Mouse (Mus musculus) small intestine, adult 2 months (tissue): ENCODE measurements around the gene Pde4d. TPM values are rescaled to one million over a fixed set of nuclear protein-coding genes. Genes with fewer than 3 reads are reported as not detected.

Source experiments
- H3K27ac ChIP-seq: fragments of 200-500 bp; 2 replicates; pipeline ENCODE4 v1.5.1; 2012; ENCODE audit warnings: low read depth, low read length, control low read depth, inconsistent platforms; ENCODE audit not compliant: insufficient read depth
- H3K27me3 ChIP-seq: fragments of 200-500 bp; 2 replicates; pipeline ENCODE4 v1.6.1; 2012; ENCODE audit warnings: mild to moderate bottlenecking, moderate library complexity, low read length, inconsistent platforms; ENCODE audit not compliant: control insufficient read depth, insufficient read depth
- H3K36me3 ChIP-seq: fragments of 200-500 bp; 2 replicates; pipeline ENCODE4 v1.6.1; 2012; ENCODE audit warnings: mild to moderate bottlenecking, low read length, control low read depth, inconsistent platforms; ENCODE audit not compliant: control insufficient read depth, insufficient read depth
- H3K4me1 ChIP-seq: fragments of 200-500 bp; 2 replicates; pipeline ENCODE4 v1.6.1; 2012; ENCODE audit warnings: low read length, inconsistent platforms, mixed read lengths; ENCODE audit not compliant: control insufficient read depth, insufficient read depth, insufficient read length
- H3K4me3 ChIP-seq: fragments of 200-500 bp; 2 replicates; pipeline ENCODE4 v1.5.1; 2012; ENCODE audit warnings: low read depth, mild to moderate bottlenecking, control low read depth, inconsistent platforms, low read length, moderate library complexity
- CTCF ChIP-seq: fragments of 200-500 bp; IDR thresholded peaks from 2 replicates; pipeline ENCODE4 v1.5.1; 2012; ENCODE audit warnings: low read depth, mild to moderate bottlenecking, control low read depth, inconsistent platforms, low read length, moderate library complexity, mixed read lengths; ENCODE audit not compliant: insufficient replicate concordance, insufficient read length; ENCODE audit errors: extremely low read depth
- POLR2A ChIP-seq: fragments of 200-500 bp; IDR thresholded peaks from 2 replicates; pipeline ENCODE4 v1.6.1; 2012; ENCODE audit warnings: low read depth, mild to moderate bottlenecking, control low read depth, inconsistent platforms, low read length, moderate library complexity
- WGBS: fragments of 180-500 bp; shearing (Covaris S2); methylation state at CpG from one replicate; pipeline ENCODE4 v1.1.7; 2018; 5-methylcytosine and 5-hydroxymethylcytosine counted together
- polyA plus RNA-seq: library from polyadenylated mRNA; depleted of rRNA; stranded (reverse); fragments of >200 nt; gene quantifications from 2 replicates; pipeline ENCODE4 v1.2.3, GENCODE M21; 2012

The Pde4d gene
- polyA plus RNA-seq, 1 experiment, result 8.4 TPM

- 78% methylated on average over 10 of the region's 10 CpGs for WGBS
- H3K27me3 ChIP-seq, result no peaks in the 10 kb centered on the region
- no peak for TF ChIP-seq CTCF
- no peak for TF ChIP-seq POLR2A
- no peaks in the 10 kb centered on the region for H3K4me1 ChIP-seq
- H3K27ac ChIP-seq, result no peak overlapping the region
- H3K36me3 ChIP-seq, result no peaks in the 10 kb centered on the region
- H3K4me3 ChIP-seq, result no peak overlapping the region
These were observed 603.7 kb downstream of the Pde4d start for GRCm38 (mm10) chr13:109053242-109054018.

DNA sequence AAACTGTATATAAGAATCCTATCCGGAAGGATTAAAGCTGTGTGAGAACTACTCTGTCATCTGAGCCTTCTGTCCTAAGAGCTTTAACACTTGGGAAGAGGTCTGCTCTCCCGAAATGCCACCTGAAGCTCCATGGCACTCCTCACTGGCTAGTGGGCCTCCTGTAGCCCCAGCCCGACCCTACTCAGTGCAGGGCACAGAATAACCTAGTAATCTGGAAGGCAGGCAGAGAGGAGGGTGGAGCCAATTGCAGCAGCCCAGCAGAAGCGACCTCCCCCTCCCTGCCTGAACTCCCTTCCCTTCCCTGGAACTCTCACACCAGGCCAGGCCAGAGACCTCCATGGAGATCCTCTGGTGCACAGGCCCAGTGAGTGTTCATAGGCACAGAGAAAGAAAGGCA lies 608.3 kb downstream of the Pde4d start:
- TF ChIP-seq POLR2A, result no peak
- no peak for TF ChIP-seq CTCF
- Histone ChIP-seq H3K27me3 (no peaks in the 10 kb centered on the region), H3K4me1 (no peaks in the 10 kb centered on the region), H3K36me3 (no peaks in the 10 kb centered on the region), H3K27ac (no peak overlapping the region), H3K4me3 (no peak overlapping the region)
- WGBS, result 52% methylated on average over 4 of the region's 4 CpGs

DNA sequence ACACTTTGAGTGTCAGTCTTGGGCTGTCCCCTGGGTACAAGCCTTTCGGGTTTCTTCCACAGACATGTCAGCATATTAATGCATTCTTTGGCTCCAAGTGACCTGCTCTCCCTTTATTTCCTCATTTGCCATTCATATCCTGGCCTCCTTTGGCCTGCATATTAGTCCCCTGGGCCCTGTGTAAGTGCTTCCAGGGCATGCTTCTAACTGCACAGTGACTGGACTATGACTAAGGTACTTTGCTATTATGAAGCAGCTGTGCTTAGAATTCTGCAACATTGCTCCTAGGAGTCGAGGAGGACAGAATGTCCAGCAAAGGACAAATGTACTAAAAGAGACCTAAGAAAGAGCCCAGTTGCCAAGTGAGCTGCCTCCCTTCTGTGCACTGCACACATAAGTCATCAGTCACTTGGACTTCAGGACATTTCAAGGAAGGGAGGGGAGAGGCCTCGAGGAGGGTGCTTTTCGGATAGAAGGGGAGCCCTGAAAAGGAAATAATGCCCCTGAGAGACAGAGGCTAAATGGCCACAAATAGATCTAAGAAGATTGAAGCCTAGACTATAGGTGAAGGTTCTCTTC lies 616.9 kb downstream of the Pde4d start:
- peaks cover 10% of the 10 kb centered on the region; the same call in 1 of the 2 replicates for H3K4me1 ChIP-seq
- TF ChIP-seq POLR2A, result no peak
- no peak for TF ChIP-seq CTCF
- H3K4me3 ChIP-seq, result no peak overlapping the region
- WGBS, result 55% methylated on average over 4 of the region's 4 CpGs
- H3K27me3 ChIP-seq, result no peaks in the 10 kb centered on the region
- no peak overlapping the region for H3K27ac ChIP-seq
- no peaks in the 10 kb centered on the region for H3K36me3 ChIP-seq

- 23% methylated on average over 8 of the region's 8 CpGs for WGBS
- no peaks in the 10 kb centered on the region for H3K27me3 ChIP-seq
- no peak for TF ChIP-seq POLR2A
- H3K4me3 ChIP-seq, result peak overlapping the region; percentile 45
- peaks cover 10% of the 10 kb centered on the region; the same call in 1 of the 2 replicates for H3K4me1 ChIP-seq
- no peaks in the 10 kb centered on the region for H3K36me3 ChIP-seq
- H3K27ac ChIP-seq, result peak overlapping the region; percentile 92
These were observed 618.8 kb downstream of the Pde4d start for GRCm38 (mm10) chr13:109068258-109069219.

DNA sequence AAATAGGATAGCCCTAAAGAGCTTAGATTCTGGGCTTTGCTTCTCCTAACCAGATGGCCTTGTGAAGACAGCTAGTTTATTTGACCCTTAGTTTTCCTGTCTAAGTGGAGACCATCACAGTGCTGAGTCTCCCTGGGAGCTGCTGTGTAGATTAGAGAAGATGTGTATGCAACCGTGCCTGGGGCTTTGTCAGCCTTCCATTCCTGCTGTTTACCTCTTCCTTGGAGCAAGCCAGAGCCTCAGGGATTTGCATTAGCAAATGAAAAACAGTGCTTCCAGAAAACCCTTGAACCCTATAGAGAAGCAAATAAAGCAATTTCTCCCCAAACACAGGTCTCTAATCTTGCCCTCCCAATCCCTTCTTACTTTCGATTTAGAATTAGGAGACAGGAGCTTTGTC lies 623.6 kb downstream of the Pde4d start:
- peaks cover under 1% of the 10 kb centered on the region; the same call in 1 of the 2 replicates for H3K4me1 ChIP-seq
- no peaks in the 10 kb centered on the region for H3K27me3 ChIP-seq
- H3K36me3 ChIP-seq, result no peaks in the 10 kb centered on the region
- TF ChIP-seq CTCF, result no peak
- no peak for TF ChIP-seq POLR2A
- H3K27ac ChIP-seq, result no peak overlapping the region
- H3K4me3 ChIP-seq, result no peak overlapping the region
- 36% methylated on average over 2 of the region's 2 CpGs for WGBS

DNA sequence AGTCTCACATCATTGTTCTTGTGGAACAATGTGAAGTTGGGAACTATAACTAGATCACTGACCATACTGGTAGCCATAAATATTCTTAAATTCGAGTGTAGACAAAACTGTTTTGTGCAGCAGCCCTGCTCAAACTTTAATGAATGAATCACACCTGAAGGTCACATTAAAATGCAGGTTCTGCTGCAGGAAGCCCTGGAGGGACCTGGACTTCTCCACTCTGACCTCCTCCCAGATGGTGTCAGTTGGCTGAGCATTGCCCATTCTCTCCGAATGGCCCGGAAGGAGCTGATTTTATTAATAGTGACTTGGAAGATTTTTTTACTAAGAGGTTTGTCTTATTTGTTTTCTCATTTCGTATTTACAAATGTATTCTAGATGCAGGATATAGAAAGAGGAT lies 624.3 kb downstream of the Pde4d start:
- 79% methylated on average over 4 of the region's 4 CpGs for WGBS
- no peaks in the 10 kb centered on the region for H3K27me3 ChIP-seq
- H3K4me3 ChIP-seq, result no peak overlapping the region
- no peaks in the 10 kb centered on the region for H3K36me3 ChIP-seq
- H3K4me1 ChIP-seq, result no peaks in the 10 kb centered on the region; the same call in 1 of the 2 replicates
- H3K27ac ChIP-seq, result no peak overlapping the region
- no peak for TF ChIP-seq CTCF
- TF ChIP-seq POLR2A, result no peak

GRCm38 (mm10) chr13:109092654-109093053 lies 642.9 kb downstream of the Pde4d start:
- no peaks in the 10 kb centered on the region for H3K27me3 ChIP-seq
- no peak overlapping the region for H3K27ac ChIP-seq
- H3K4me1 ChIP-seq, result no peaks in the 10 kb centered on the region; the same call in 1 of the 2 replicates
- WGBS, result 82% methylated on average over 3 of the region's 3 CpGs
- no peaks in the 10 kb centered on the region for H3K36me3 ChIP-seq
- TF ChIP-seq CTCF (no peak), POLR2A (no peak)
- H3K4me3 ChIP-seq, result no peak overlapping the region
